Mouse (Mus musculus) liver, embryonic 16.5 days (tissue): ENCODE measurements around the gene Apoa2. TPM values are rescaled to one million over a fixed set of nuclear protein-coding genes. Genes with fewer than 3 reads are reported as not detected.

Experiments used
- ATAC-seq: fragments of 200-750 bp; cut with Nextera tagmentation; 2 replicates; pipeline ENCODE4 v1.8.0; 2017; ENCODE audit warnings: low read depth, mild to moderate bottlenecking, moderate number of reproducible peaks, moderate library complexity
- H3K27ac ChIP-seq: fragments of 300-500 bp; sonication (generic); 2 replicates; pipeline ENCODE4 v1.5.1; 2014; ENCODE audit warnings: mild to moderate bottlenecking, low read length
- H3K27me3 ChIP-seq: fragments of 300-500 bp; sonication (generic); 2 replicates; pipeline ENCODE4 v1.6.1; 2014; ENCODE audit warnings: low read depth, low read length, mixed read lengths; ENCODE audit not compliant: control insufficient read depth, insufficient read depth
- H3K36me3 ChIP-seq: fragments of 300-500 bp; sonication (generic); 2 replicates; pipeline ENCODE4 v1.6.1; 2014; ENCODE audit warnings: mild to moderate bottlenecking; ENCODE audit not compliant: control insufficient read depth, insufficient read depth
- H3K4me1 ChIP-seq: fragments of 300-500 bp; sonication (generic); 2 replicates; pipeline ENCODE4 v1.6.1; 2014; ENCODE audit warnings: low read depth, low read length, mixed read lengths; ENCODE audit not compliant: control insufficient read depth
- H3K4me2 ChIP-seq: fragments of 300-500 bp; sonication (generic); 2 replicates; pipeline ENCODE4 v1.6.1; 2014; ENCODE audit warnings: low read depth, low read length, mixed read lengths
- H3K4me3 ChIP-seq: fragments of 300-500 bp; sonication (generic); 2 replicates; pipeline ENCODE4 v1.5.1; 2014; ENCODE audit warnings: low read depth, mild to moderate bottlenecking, low read length
- H3K9ac ChIP-seq: fragments of 300-500 bp; sonication (generic); 2 replicates; pipeline ENCODE4 v1.6.1; 2014; ENCODE audit warnings: low read depth, low read length
- H3K9me3 ChIP-seq: fragments of 300-500 bp; sonication (generic); replicated peaks from 2 replicates; pipeline ENCODE4 v1.6.1; 2016; ENCODE audit warnings: low read length; ENCODE audit not compliant: control insufficient read depth
- WGBS: fragments of 180-500 bp; shearing (Covaris S2); extraction: QIAGEN DNeasy Blood & Tissue Kit; methylation state at CpG from one replicate; pipeline ENCODE4 v1.1.7; 2014; ENCODE audit not compliant: insufficient replicate concordance; 5-methylcytosine and 5-hydroxymethylcytosine counted together
- polyA plus RNA-seq: library from polyadenylated mRNA; unstranded; fragments of >200 nt; fragmentation: Nextera tagmentation; extraction: Ambion mirVana; gene quantifications from 2 replicates; pipeline ENCODE4 v1.2.1, GENCODE M21; 2015

Gene Apoa2
- polyA plus RNA-seq, 1 experiment from 2014 or later, result 8,864 TPM

DNA sequence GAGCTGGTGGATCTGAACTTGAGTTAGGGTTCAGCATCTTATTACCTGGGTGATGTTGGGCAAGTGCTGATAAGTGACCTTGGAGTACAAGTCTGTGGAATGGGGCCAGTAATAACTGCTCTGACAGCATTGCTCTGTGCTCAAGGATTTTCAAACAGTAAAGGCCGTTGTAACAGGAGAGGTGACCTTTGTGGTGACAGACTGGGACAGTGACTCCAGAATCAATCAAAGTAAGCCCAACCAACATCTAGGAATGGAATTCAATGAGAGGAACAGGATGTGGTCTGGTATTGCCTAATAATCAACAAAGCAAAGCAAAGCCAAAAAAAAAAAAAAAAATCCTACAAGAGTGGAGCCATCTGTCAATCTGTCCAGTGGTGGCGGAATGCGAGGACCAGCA, 35.5 kb downstream of the Apoa2 start:
- Histone ChIP-seq H3K9me3 (no peaks in the 10 kb centered on the region), H3K4me3 (no peak overlapping the region), H3K4me2 (no peak overlapping the region), H3K27ac (no peak overlapping the region), H3K4me1 (peaks cover 4% of the 10 kb centered on the region; the same call in 1 of the 2 replicates), H3K36me3 (no peaks in the 10 kb centered on the region), H3K27me3 (peaks cover 16% of the 10 kb centered on the region), H3K9ac (no peak overlapping the region)
- ATAC-seq, result no peak
- WGBS, result 22% methylated on average over 3 of the region's 3 CpGs

DNA sequence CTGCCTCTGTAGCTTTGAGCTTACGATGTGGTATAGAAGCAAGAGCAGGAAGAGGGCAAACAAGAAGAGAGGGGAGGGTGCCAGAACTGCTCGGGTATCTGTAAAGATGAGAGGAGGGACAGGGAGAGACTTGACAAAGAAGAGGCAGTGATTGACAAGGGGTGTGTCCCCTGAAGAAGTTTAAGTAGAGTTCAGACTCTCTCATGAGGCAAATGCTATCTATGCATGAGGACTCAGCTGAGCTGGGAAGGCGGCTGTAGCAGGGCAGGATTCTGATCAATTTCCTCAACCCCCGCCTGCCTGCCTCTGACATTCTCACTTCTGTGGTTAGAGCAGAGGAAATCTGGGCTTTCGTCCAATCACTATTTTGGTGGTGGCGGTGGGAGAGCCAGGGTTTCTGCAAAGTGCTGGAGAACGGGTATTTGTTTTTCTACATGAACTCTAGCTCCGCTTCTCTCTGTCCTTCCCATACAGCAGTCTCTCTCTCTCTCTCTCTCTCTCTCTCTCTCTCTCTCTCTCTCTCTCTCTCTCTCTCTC, 37.8 kb downstream of the Apoa2 start:
- no peak overlapping the region for H3K4me3 ChIP-seq
- no peaks in the 10 kb centered on the region for H3K36me3 ChIP-seq
- H3K27me3 ChIP-seq, result peaks cover 16% of the 10 kb centered on the region
- H3K9ac ChIP-seq, result no peak overlapping the region
- WGBS, result 2% methylated on average over 8 of the region's 8 CpGs
- peak overlapping the region; percentile 28; the same call in 1 of the 2 replicates for H3K27ac ChIP-seq
- peak overlapping the region; percentile 10 for H3K4me2 ChIP-seq
- peaks cover 7% of the 10 kb centered on the region for H3K4me1 ChIP-seq
- peak; percentile 26 for ATAC-seq
- H3K9me3 ChIP-seq, result no peaks in the 10 kb centered on the region

DNA sequence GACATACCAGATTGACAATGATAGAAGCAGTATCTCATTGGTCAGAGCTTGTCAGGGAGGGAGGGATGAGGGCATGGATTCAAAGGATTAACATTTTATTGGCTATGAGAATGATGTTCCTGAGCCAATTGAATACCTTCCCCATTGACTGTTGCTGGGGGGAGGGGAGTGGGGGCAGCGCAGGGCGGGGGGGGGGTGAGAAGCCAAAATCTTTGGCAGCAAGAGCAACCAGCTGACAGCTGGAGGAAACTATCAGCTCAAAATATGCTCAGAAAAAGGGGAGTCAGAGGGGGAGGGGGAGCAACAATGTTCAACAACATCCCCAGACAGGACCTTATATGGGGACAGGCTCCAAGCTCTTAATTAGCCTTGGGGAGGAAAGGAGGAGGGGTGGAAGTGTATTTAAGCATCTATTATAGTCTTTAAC, 38.3 kb downstream of the Apoa2 start:
- Histone ChIP-seq H3K4me2 (peak overlapping the region; percentile 10; the same call in 1 of the 2 replicates), H3K4me1 (peaks cover 7% of the 10 kb centered on the region), H3K27me3 (peaks cover 16% of the 10 kb centered on the region), H3K9ac (no peak overlapping the region), H3K36me3 (no peaks in the 10 kb centered on the region), H3K9me3 (no peaks in the 10 kb centered on the region), H3K4me3 (no peak overlapping the region), H3K27ac (no peak overlapping the region)
- peak; percentile 48 for ATAC-seq
- 0% methylated on average over 2 of the region's 2 CpGs for WGBS

DNA sequence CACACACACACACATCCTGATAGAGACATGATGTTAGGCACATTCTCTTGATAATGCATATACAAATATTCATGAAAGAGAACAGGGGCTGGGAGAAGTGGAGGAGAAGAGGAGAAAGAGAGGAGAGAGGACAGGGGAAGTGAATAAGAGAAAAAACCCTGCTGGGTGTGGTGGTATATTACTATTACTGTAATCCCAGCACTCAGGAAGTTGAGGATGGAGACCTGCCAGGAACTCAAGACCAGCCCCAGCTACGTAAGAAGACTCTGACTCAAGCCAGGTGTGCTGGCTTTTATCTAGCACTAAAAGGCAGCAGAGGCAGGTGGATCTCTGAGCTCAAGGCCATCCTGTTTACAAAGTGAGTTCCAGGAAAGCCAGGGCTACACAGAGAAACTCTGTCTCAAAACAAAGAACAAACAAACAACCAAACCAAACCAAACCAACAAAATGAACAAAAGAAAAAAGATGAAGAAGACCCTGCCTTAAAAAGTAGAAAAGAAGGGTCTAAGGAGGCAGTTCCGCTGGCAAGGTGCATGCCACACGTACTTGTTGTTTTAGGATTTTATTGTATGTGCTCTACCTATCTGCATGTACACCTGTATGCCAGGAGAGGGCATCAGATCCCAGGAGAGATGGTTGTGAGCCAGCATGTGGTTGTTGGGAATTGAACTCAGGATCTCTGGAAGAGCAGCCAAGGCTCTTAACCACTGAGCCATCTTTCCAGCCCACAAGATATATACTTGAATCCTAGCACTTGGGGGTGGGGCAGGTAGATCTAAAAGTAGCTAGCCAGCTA, 39.0 kb downstream of the Apoa2 start:
- Histone ChIP-seq H3K36me3 (no peaks in the 10 kb centered on the region), H3K9me3 (no peaks in the 10 kb centered on the region), H3K27me3 (peaks cover 13% of the 10 kb centered on the region), H3K4me2 (no peak overlapping the region), H3K4me1 (peaks cover 10% of the 10 kb centered on the region), H3K4me3 (no peak overlapping the region), H3K9ac (no peak overlapping the region), H3K27ac (no peak overlapping the region)
- 57% methylated on average over 3 of the region's 3 CpGs for WGBS
- ATAC-seq, result no peak

DNA sequence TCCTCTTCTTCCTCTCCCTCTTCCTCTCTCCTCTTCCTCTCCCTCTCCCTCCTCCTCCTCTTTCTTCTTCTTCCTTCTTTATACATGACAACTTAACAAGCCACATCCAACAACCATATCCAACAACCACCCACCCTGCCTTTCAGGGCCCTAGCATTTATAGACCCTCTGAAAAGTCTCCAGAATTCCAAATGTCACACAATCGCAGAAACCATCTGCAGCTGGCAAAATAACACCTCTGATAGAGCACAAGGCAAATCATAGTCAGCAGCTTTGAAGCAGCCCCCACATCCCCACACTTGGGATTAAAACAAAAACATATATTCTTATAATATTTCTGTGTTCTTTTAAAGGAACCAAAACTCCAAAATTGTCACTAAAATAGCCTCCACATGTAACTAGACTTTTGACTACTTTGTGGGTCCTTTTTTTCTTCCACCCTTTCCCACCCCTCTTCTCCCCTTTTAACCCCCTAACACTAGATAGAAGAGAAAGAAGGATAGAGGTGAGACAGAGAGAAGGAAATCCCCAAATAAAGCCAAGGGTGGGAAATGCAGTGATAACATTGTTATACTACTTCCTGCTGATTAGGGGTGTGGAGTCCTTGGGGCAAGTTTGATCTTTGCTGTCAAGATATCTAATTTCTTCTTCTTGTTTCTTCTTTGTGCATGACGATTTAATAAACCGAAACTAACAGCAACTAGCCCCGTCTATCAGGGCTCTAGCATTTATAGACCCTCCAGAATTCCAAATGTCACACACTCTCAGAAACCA, 41.3 kb downstream of the Apoa2 start:
- no peak for ATAC-seq
- H3K9me3 ChIP-seq, result no peaks in the 10 kb centered on the region
- WGBS, result 27% methylated on average over 4 of the region's 4 CpGs
- peaks cover 20% of the 10 kb centered on the region for H3K4me1 ChIP-seq
- no peak overlapping the region for H3K27ac ChIP-seq
- no peak overlapping the region for H3K9ac ChIP-seq
- H3K4me3 ChIP-seq, result no peak overlapping the region
- no peak overlapping the region for H3K4me2 ChIP-seq
- H3K36me3 ChIP-seq, result no peaks in the 10 kb centered on the region
- H3K27me3 ChIP-seq, result peaks cover 13% of the 10 kb centered on the region

DNA sequence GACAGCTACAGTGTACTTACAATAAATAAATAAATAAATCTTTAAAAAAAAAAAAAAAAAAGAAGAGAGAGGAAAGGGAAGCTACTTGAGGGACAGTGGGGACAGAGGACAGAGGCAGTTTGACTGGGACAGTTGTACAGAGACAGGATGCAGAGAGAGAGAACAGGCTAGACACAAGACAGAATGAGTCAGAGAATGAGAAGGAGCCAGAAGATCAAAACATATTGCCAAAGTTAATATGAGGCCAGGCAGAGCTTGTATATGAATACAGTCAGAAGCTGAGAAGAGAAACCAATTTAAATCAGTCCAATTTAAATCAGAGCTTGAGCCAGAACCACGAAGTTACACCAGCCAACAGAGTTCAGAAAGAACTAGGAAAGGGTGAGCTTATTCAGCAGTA, 43.5 kb downstream of the Apoa2 start:
- H3K4me2 ChIP-seq, result no peak overlapping the region
- H3K27me3 ChIP-seq, result no peaks in the 10 kb centered on the region; the same call in 1 of the 2 replicates
- H3K27ac ChIP-seq, result no peak overlapping the region
- H3K4me1 ChIP-seq, result peaks cover 29% of the 10 kb centered on the region
- WGBS, result 40% methylated on average over 1 of the region's 1 CpGs
- ATAC-seq, result no peak
- peaks cover 7% of the 10 kb centered on the region for H3K36me3 ChIP-seq
- H3K4me3 ChIP-seq, result no peak overlapping the region
- no peaks in the 10 kb centered on the region for H3K9me3 ChIP-seq
- H3K9ac ChIP-seq, result no peak overlapping the region

DNA sequence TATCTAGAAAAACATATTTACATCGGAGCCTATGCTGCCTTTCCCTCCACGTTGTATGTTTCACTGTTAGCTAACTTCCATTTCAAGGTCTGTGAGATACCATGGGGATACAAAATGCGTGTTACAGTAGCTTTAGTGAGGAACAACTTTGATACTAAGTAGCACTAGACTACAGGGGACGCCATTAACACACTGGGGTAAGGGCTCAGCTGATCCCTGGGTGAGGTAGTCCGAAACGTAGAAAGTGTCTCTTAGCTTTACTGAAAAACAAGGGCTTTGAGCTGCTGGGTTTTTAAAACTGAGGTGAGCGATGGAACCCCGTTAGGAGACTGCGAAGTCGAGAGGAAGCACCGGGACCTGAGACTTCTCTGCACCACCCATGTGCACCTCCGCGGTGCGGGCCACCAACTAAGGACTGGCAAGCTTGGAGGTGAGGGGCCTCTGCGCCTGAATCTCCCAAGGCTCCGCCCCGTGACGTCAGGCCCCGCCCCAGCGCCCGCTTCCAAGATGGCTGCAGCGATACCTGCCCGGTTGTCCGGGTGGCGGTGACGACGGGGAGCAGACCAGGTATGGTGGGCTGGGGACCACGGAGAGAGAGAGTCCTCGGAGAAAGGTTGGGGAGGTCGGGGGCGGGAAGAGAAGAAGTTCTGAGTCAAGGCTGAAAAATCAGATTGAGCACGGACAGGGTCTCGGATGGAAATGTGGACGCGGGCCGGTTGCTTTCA, 45.2 kb downstream of the Apoa2 start, which contains the start of gene B4galt3:
Gene B4galt3, plus strand, starts transcription at position 481 of the 725 bp plus-strand sequence.
- H3K4me1 ChIP-seq, result peaks cover 33% of the 10 kb centered on the region
- H3K27me3 ChIP-seq, result no peaks in the 10 kb centered on the region
- peak within 1 kb of the TSS; percentile 84 for H3K27ac ChIP-seq
- H3K36me3 ChIP-seq, result peaks cover 24% of the 10 kb centered on the region
- ATAC-seq, result peak; percentile 95
- H3K9me3 ChIP-seq, result no peaks in the 10 kb centered on the region
- peak within 1 kb of the TSS; percentile 72 for H3K9ac ChIP-seq
- peak within 1 kb of the TSS; percentile 83 for H3K4me3 ChIP-seq
- H3K4me2 ChIP-seq, result peak within 1 kb of the TSS; percentile 77
- 4% methylated on average over 36 of the region's 36 CpGs for WGBS

DNA sequence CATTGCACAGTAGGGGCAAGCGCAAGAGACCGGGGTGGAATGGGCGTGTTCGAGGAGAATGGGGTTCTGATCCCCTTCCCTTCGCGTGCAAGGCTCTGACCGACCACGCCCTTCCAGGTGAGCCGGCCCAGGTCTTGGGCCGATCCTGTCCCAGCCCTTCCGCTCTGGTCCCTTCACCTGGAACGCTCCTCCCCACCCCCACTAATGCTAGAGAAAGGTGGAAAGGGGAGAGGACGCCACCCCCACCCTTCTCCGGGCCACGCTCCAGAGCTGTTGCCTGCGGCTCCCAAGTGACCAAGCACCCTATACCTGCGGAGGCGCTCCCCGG, 45.7 kb downstream of the Apoa2 start:
- Histone ChIP-seq H3K4me1 (peaks cover 33% of the 10 kb centered on the region), H3K27ac (peak overlapping the region; percentile 84), H3K4me3 (peak overlapping the region; percentile 83), H3K36me3 (peaks cover 29% of the 10 kb centered on the region), H3K9me3 (no peaks in the 10 kb centered on the region), H3K27me3 (no peaks in the 10 kb centered on the region), H3K4me2 (peak overlapping the region; percentile 77), H3K9ac (peak overlapping the region; percentile 72)
- peak; percentile 74 for ATAC-seq
- WGBS, result under 1% methylated on average over 19 of the region's 19 CpGs
